Comparison of ENCODE assay signal across 8 mouse cellular contexts in genomic region chr11:70776830-70777571, GRCm38 (mm10). TPM values are rescaled to one million over a fixed set of nuclear protein-coding genes. Genes with fewer than 3 reads are reported as not detected.
DNase-seq lines count a peak whose midpoint lies in the region; ATAC-seq and TF ChIP-seq lines count a peak whose summit lies in the region.

No protein-coding gene starts in this region.

- WGBS in embryonic facial prominence, embryonic 14.5 days: 28% methylated on average over 17 of the region's 17 CpGs
- 18% methylated on average over 17 of the region's 17 CpGs for WGBS in liver, adult 2 months
- 25% methylated on average over 17 of the region's 17 CpGs for WGBS in stomach, embryonic 15.5 days

- DNase-seq in B cell, adult 2 months: peak; percentile 82 to 85
- DNase-seq in adrenal gland, postnatal 14 days: peak; percentile 85
- peak; percentile 84 for DNase-seq in embryonic facial prominence, embryonic 14.5 days (ENCODE audit: low spot score)
- DNase-seq in heart, adult 9 months (ENCODE audit: low spot score in 2 of 2): peak; percentile 46 to 60
- peak; percentile 69 for DNase-seq in kidney, adult 9 months
- peak; percentile 52 for DNase-seq in liver, adult 2 months (ENCODE audit: extremely low read depth, low read depth, low spot score)
- DNase-seq in natural killer cell, adult 2 months (ENCODE audit: low spot score in 2 of 2): peak; percentile 68 to 79

- H3K4me1 ChIP-seq in embryonic facial prominence, embryonic 14.5 days (ENCODE audit: control insufficient read depth, insufficient read depth, low read length): no peaks in the 10 kb centered on the region
- no peaks in the 10 kb centered on the region for H3K4me1 ChIP-seq in liver, adult 2 months (ENCODE audit: control insufficient read depth, insufficient read depth, low read length)
- H3K4me1 ChIP-seq in stomach, embryonic 15.5 days: no peaks in the 10 kb centered on the region; the same call in 1 of the 2 replicates

- no peaks in the 10 kb centered on the region for H3K27me3 ChIP-seq in embryonic facial prominence, embryonic 14.5 days (replicated peaks; ENCODE audit: control insufficient read depth, insufficient read depth, low read length)
- H3K27me3 ChIP-seq in liver, adult 2 months (ENCODE audit: control insufficient read depth, insufficient read depth, low read length): no peaks in the 10 kb centered on the region
- H3K27me3 ChIP-seq in stomach, embryonic 15.5 days (replicated peaks): no peaks in the 10 kb centered on the region

- peak; percentile 99 for TF ChIP-seq CTCF in liver, adult 2 months (IDR thresholded peaks at IDR 0.05; ENCODE audit: low read depth, low read length)

- H3K36me3 ChIP-seq in embryonic facial prominence, embryonic 14.5 days (ENCODE audit: control insufficient read depth, insufficient read depth, low read length): peaks cover 14% of the 10 kb centered on the region
- no peaks in the 10 kb centered on the region; the same call in 1 of the 2 replicates for H3K36me3 ChIP-seq in liver, adult 2 months (ENCODE audit: control insufficient read depth, insufficient read depth, low read length)
- 0 out of 2 replicates have a peak, but pooled peaks cover 4% of the 10 kb centered on the region for H3K36me3 ChIP-seq in stomach, embryonic 15.5 days

- no peak overlapping the region for H3K9ac ChIP-seq in embryonic facial prominence, embryonic 14.5 days (ENCODE audit: low read depth, low read length)
- no peak overlapping the region for H3K9ac ChIP-seq in liver, adult 2 months (ENCODE audit: low read depth, low read length)
- no peak overlapping the region for H3K9ac ChIP-seq in stomach, embryonic 15.5 days

- no peaks in the 10 kb centered on the region for H3K9me3 ChIP-seq in embryonic facial prominence, embryonic 14.5 days (ENCODE audit: control insufficient read depth, low read length)
- no peaks in the 10 kb centered on the region for H3K9me3 ChIP-seq in stomach, embryonic 15.5 days

- no peak overlapping the region for H3K4me3 ChIP-seq in embryonic facial prominence, embryonic 14.5 days (ENCODE audit: low read depth, low read length)
- no peak overlapping the region for H3K4me3 ChIP-seq in liver, adult 2 months (ENCODE audit: insufficient read depth, low read depth, low read length)
- no peak overlapping the region for H3K4me3 ChIP-seq in stomach, embryonic 15.5 days (replicated peaks)

- H3K4me2 ChIP-seq in embryonic facial prominence, embryonic 14.5 days (ENCODE audit: low read depth, low read length): no peak overlapping the region
- no peak overlapping the region for H3K4me2 ChIP-seq in stomach, embryonic 15.5 days

- peak; percentile 78 for ATAC-seq in embryonic facial prominence, embryonic 14.5 days (ENCODE audit: low read depth)
- peak; percentile 73; the same call in 1 of the 2 replicates for ATAC-seq in stomach, embryonic 15.5 days (ENCODE audit: insufficient read depth, low FRiP score, low read depth)

- TF ChIP-seq POLR2A in liver, adult 2 months (IDR thresholded peaks at IDR 0.05; ENCODE audit: extremely low read depth, insufficient read depth, low read length): no peak

- H3K27ac ChIP-seq in embryonic facial prominence, embryonic 14.5 days (replicated peaks; ENCODE audit: low read depth, low read length): no peak overlapping the region
- no peak overlapping the region for H3K27ac ChIP-seq in liver, adult 2 months (replicated peaks; ENCODE audit: insufficient read depth, low read depth, low read length)
- H3K27ac ChIP-seq in stomach, embryonic 15.5 days: no peak overlapping the region

- H3K79me2 ChIP-seq in liver, adult 2 months (ENCODE audit: control insufficient read depth, insufficient read depth, low read length): no peaks in the 10 kb centered on the region

RNA-seq across cellular contexts. Expression of gene Zfp3, which starts 13.0 kb away (rescaled TPM):
- total RNA-seq in adrenal gland, postnatal 14 days (2021): 8.7 and 10.3 TPM in 2 replicates
- polyA plus RNA-seq in embryonic facial prominence, embryonic 14.5 days (2014; fragmentation: Nextera tagmentation; extraction: Ambion mirVana): 7.0 and 7.3 TPM in 2 replicates
- total RNA-seq in liver, adult 2 months (2014; rRNA removed): 1.8 and 1.9 TPM in 2 replicates
- 0.47 and 0.87 TPM in 2 replicates for polyA plus RNA-seq in liver, adult 2 months (2012; rRNA removed)
- polyA plus RNA-seq in stomach, embryonic 15.5 days (2015; fragmentation: Nextera tagmentation; extraction: Ambion mirVana): 5.5 and 6.9 TPM in 2 replicates

RNA-seq across cellular contexts. Expression of gene Scimp, which starts 35.4 kb away (rescaled TPM):
- 0.41 and 1.2 TPM in 2 replicates for total RNA-seq in adrenal gland, postnatal 14 days (2021)
- polyA plus RNA-seq in embryonic facial prominence, embryonic 14.5 days (2014; fragmentation: Nextera tagmentation; extraction: Ambion mirVana): 0.50 and 0.83 TPM in 2 replicates
- 1.7 and 1.9 TPM in 2 replicates for total RNA-seq in liver, adult 2 months (2014; rRNA removed)
- polyA plus RNA-seq in liver, adult 2 months (2012; rRNA removed): 0.93 and 2.0 TPM in 2 replicates
- 0.35 and 0.61 TPM in 2 replicates for polyA plus RNA-seq in stomach, embryonic 15.5 days (2015; fragmentation: Nextera tagmentation; extraction: Ambion mirVana)
